Mouse (Mus musculus): Measurements from ENCODE around the gene Zfp277. TPM values are rescaled to one million over a fixed set of nuclear protein-coding genes. Genes with fewer than 3 reads are reported as not detected.

Zfp277 gene
- total RNA-seq, 2 experiments from 2014 or later: 8.5 to 8.6 TPM

DNA sequence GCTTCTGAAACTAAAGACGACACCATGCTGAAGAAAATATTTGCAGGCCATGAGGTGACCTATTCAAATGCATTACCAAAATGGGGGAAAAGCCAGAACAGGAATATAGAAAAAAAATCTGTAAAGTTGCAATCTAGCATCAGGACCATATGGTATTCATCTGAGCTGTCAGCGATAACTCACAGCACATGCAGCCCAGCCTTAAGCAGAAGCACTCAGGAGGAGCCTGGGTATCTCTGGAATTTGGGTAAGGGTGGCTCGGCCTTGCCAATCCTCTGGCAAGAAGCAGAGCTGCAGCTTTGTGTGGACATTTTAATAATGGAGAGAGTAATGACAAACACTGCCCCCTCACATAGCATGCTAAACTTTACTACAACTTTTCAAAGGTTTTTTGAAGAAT is 15.7 kb downstream of the Zfp277 start:
- DNase-seq: no peak
- TF ChIP-seq CTCF (IDR thresholded peaks at IDR 0.05): no peak
- intact Hi-C loops (cut with DNase I): no loop called here
- Histone ChIP-seq H3K27ac (no peak overlapping the region), H3K4me3 (no peak overlapping the region)

- Histone ChIP-seq H3K27ac (no peak overlapping the region), H3K4me3 (no peak overlapping the region)
- no peak for DNase-seq
- intact Hi-C loops (cut with DNase I): no loop called here
- TF ChIP-seq CTCF (IDR thresholded peaks at IDR 0.05): no peak
These were observed 18.1 kb downstream of the Zfp277 start for GRCm38 (mm10) chr12:40427606-40428005.

DNA sequence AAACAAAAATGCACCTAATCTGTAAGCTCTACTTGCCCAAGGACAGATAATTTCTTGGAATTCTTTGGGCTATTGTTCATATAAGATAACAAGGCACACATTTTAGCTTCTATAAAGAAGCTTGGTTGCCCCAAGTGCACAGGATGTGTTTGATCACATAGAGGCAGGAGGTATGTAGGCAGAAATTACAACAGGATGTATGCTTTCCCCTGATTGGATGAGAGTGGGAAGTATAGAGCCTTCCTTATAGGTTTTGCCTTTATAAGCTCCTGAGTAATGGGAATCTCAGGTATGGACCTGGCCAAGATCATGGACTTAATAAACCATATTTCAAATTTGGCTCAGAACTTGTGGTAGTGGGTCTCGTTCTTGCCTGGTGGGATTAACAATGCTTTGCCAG is 20.7 kb downstream of the Zfp277 start:
- TF ChIP-seq CTCF (IDR thresholded peaks at IDR 0.05): no peak
- no peak for DNase-seq
- Histone ChIP-seq H3K4me3 (no peak overlapping the region), H3K27ac (no peak overlapping the region)
- intact Hi-C loops (cut with DNase I): no loop called here

DNA sequence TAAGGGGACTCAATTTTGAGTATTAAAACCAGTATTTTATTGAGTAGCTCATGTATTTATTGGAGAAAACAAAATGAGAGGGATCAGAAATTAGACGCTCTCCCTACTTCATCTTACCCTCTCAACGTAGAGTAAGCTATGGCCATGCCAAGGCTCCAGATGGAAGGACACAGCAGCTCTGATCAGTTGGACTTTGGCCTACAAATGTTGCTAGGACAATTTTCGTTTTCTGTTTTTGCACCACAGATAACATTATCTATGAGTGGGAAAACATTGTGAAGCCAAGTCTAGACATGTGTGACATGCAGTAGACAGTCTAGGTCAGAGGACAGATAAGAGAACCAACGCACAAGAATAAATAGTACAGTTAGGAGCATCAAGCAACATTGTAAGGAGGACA is 28.4 kb downstream of the Zfp277 start:
- intact Hi-C loops (cut with DNase I): no loop called here
- no peak overlapping the region for H3K27ac ChIP-seq
- no peak for TF ChIP-seq CTCF (IDR thresholded peaks at IDR 0.05)
- no peak overlapping the region for H3K4me3 ChIP-seq
- DNase-seq: no peak

GRCm38 (mm10) chr12:40415312-40415925 is 30.3 kb downstream of the Zfp277 start:
- intact Hi-C loops (cut with DNase I): no loop called here
- H3K27ac ChIP-seq: no peak overlapping the region
- no peak for TF ChIP-seq CTCF (IDR thresholded peaks at IDR 0.05)
- DNase-seq: no peak
- H3K4me3 ChIP-seq: no peak overlapping the region

- no peak for TF ChIP-seq CTCF (IDR thresholded peaks at IDR 0.05)
- Histone ChIP-seq H3K4me3 (no peak overlapping the region), H3K27ac (no peak overlapping the region)
- no peak for DNase-seq
- intact Hi-C loops (cut with DNase I): no loop called here
These were observed 30.9 kb downstream of the Zfp277 start for GRCm38 (mm10) chr12:40414682-40415311.

- Histone ChIP-seq H3K27ac (no peak overlapping the region), H3K4me3 (no peak overlapping the region)
- no peak for TF ChIP-seq CTCF (IDR thresholded peaks at IDR 0.05)
- intact Hi-C loops (cut with DNase I): no loop called here
- DNase-seq: no peak
These were observed 45.9 kb downstream of the Zfp277 start for GRCm38 (mm10) chr12:40399812-40400211.

DNA sequence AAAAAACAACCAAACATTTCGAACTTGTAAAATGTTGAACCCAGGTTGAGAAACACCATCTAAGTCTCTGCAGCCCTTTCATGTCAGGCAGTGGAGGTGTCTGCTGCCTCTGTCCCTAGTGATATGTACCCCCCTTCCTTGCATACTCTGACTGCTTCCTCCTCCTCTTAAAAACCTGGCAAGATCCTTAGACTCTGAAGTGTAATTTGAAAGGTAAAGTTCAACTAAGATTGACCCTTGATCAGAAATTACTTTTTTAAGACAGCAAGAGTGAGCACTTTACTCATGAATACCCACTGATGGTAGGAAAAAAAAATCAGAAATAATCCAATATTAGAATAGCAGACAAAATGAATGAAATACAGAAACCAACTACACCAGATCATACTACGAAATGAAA is 46.3 kb downstream of the Zfp277 start:
- no peak for DNase-seq
- no peak overlapping the region for H3K4me3 ChIP-seq
- intact Hi-C loops (cut with DNase I): no loop called here
- no peak overlapping the region for H3K27ac ChIP-seq
- no peak for TF ChIP-seq CTCF (IDR thresholded peaks at IDR 0.05)

- H3K27ac ChIP-seq: no peak overlapping the region
- no peak for TF ChIP-seq CTCF (IDR thresholded peaks at IDR 0.05)
- H3K4me3 ChIP-seq: no peak overlapping the region
- intact Hi-C loops (cut with DNase I): no loop called here
- no peak for DNase-seq
These were observed 46.8 kb downstream of the Zfp277 start for GRCm38 (mm10) chr12:40398916-40399315.

DNA sequence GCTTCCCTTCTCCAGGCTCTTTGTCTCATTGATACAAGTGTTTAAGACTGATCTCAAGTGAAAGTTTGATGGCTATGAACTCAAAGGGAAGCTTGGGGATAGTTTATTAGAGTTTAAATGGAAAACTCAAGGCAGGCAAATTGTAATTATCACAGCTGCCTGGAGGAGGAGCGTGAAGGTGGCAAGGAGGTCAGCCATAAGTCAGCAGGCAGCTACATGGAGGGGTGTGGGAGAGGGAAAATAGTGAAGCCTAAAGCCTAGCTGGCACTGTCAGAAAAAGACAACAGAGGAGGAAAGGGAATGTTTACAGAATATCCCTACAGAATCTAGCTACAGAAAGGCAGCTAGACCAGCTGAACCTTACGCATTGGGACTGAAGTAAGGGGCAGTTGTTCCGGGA is 52.8 kb downstream of the Zfp277 start:
- intact Hi-C loops (cut with DNase I): loop anchor here (2.0 kb wide), 1 partner anchor 76 kb away; no protein-coding TSS in a partner anchor
- DNase-seq: no peak
- TF ChIP-seq CTCF (IDR thresholded peaks at IDR 0.05): no peak

DNA sequence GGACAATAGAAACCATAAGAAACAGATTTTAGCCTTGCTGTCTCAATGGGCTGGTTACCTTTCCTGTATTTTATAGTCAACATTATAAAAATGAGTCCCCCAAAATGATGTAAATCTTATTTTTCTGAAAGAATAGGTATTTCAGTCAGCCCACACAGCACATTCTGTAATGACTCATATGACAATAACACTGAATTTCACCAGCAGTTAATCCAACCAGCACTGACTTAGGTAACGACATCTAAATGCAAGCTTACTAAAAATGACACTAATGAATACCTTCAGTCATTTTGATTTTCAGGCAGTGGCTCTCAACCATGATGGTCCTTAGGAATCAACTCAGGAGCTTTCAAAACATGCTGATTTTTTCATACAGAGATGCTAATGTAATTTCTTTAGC is 54.4 kb downstream of the Zfp277 start:
- intact Hi-C loops (cut with DNase I): no loop called here
- no peak overlapping the region for H3K27ac ChIP-seq
- DNase-seq: no peak
- H3K4me3 ChIP-seq: no peak overlapping the region
- TF ChIP-seq CTCF (IDR thresholded peaks at IDR 0.05): no peak

More for the DNA sequence above, 52.8 kb downstream of the Zfp277 start:
- Histone ChIP-seq H3K27ac (no peak overlapping the region), H3K4me3 (no peak overlapping the region)

- H3K27ac ChIP-seq: no peak overlapping the region
- no peak overlapping the region for H3K4me3 ChIP-seq
- DNase-seq: peak; percentile 24
- TF ChIP-seq CTCF (IDR thresholded peaks at IDR 0.05): no peak
- intact Hi-C loops (cut with DNase I): no loop called here
These were observed 57.9 kb downstream of the Zfp277 start for GRCm38 (mm10) chr12:40387786-40388185.

DNA sequence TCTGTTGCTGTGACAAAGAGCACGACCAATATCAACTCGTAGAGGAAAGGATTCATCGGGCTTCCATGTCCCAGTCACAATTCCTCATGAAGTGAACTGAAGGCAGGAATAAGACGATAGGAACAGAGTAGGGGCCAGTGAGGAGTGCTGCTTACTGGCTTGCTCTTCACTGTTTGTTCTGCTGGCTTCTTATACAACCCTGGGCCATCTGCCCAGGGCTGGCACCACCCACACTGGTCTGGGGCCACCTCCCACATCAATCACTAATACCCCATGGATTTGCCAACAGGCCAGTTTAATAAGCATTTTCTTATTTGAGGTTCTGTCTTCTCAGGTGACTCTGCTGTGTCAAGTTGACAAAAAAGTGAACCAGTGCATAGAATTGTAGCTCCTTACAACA is 60.4 kb downstream of the Zfp277 start:
- Histone ChIP-seq H3K27ac (no peak overlapping the region), H3K4me3 (no peak overlapping the region)
- no peak for TF ChIP-seq CTCF (IDR thresholded peaks at IDR 0.05)
- DNase-seq: no peak
- intact Hi-C loops (cut with DNase I): no loop called here

DNA sequence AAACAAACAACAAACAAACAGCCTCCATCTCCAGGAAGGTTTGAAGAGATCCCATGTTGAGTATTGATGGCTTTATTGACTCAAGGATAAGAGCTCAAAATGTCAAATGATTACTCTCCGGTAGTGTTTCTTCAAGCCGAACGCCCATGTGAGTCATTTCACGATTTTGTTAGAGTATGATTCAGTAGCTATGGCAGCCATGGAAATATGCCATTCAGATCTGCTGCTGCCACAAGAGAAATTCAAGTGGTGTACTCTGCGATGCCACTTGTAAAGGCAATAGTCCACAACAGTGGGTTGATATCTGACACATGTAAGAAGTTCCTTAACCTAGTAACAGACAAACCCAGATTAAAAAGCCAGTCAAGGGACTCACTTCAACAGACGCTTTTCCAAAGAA is 62.0 kb downstream of the Zfp277 start:
- no peak for DNase-seq
- no peak overlapping the region for H3K27ac ChIP-seq
- no peak for TF ChIP-seq CTCF (IDR thresholded peaks at IDR 0.05)
- intact Hi-C loops (cut with DNase I): no loop called here
- H3K4me3 ChIP-seq: no peak overlapping the region

Data from gastrocnemius, adult 2 months (tissue).